Mouse (Mus musculus): ENCODE data around the gene Zbtb45.

Zbtb45 gene

DNA sequence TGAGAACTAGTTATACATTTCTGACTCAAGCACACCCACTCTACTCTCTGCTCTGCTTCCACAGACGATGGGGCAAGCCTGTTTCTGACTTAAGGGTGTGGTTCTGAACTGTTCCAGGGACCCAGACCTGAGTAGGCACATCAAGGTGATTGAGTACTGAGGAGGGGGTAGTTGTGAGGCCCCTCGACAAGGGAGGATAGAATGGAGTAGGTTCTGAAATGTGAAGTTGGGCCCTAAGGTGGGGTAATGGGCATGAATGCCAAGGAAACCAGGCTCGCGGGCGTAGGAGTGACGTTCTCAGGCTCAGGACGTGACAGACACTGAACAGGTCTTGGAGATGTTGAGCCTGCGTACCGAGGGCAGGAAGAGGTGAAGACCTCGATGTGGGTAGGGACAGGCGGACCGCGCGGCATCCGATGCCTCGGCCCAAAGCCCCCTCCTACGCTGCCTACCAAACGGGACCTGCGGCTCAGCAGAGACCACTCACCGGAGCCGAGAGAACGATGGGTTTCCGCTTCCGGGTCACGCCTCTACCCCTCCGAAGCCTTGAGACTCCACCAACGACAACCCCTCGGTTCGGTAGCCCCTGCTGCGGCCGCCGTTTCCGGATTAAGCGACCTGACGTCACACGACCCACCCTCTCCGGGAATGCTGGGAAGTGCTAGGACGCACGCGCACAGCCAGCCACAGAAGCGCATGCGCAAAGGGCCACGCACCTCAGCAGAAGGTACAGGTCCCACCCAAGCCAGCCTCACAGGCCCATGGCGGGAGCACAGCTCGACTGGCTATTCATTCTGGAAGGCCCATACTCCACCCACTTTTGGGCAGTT is 24.5 kb upstream of the Zbtb45 start, which contains the start of gene Chmp2a:
Gene Chmp2a, minus strand, starts transcription at position 660 of the 830 bp plus-strand sequence.
- DNase-seq (ENCODE audit: low spot score in 2 of 2): peak; percentile 94

DNA sequence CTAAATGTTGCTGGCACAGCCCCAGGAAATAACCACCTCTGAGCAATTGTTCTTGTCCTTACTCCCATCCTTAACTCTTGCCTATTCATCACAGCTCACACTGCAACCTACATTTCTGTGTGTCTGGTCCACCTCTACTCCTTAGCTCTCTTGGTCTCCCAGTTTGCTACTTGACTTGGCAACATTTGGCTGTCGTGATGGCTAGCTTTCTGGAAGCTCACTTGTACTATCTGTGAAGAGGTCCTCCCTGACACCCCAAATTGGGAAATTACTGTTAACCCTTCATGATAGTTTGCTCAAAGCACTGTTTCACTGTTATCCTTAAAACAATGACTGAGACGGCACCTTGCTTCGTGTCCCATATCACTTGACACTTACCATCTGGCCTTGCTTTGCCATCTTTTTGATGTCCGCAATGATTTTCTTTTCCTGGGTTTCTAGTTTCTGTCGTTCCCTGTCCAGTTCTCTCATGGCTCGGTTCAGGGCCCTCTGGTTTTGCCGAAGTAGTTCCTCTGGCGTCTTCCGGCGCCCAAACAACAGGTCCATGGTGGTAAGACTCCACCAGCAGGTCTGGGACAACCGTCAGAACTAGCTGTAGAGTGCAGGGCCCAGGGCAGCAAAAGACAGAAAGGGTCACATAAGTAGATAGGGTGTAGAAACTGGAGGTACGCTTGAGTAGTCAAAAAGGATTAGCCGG is 23.8 kb upstream of the Zbtb45 start:
- no peak for DNase-seq (ENCODE audit: low spot score in 2 of 2)

DNA sequence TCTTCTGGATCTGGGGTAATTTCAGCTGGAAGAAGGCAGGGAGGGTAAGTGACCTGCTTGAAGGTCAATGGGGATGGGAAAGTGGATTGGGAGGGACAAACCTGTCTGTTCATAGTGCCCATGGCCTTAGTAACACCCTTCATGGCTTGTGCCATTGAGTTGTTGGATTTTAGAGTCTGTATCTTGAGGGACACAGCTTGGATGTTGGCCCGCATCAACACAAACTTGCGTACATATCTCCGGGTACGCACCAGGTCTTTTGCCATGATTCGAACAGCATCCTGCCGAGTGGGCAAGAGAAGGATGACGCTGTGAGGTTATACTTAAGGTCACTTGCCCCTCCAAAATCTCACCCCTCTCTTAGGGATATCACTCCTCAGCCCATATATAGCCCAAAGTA is 22.7 kb upstream of the Zbtb45 start:
- no peak for DNase-seq (ENCODE audit: low spot score in 2 of 2)

DNA sequence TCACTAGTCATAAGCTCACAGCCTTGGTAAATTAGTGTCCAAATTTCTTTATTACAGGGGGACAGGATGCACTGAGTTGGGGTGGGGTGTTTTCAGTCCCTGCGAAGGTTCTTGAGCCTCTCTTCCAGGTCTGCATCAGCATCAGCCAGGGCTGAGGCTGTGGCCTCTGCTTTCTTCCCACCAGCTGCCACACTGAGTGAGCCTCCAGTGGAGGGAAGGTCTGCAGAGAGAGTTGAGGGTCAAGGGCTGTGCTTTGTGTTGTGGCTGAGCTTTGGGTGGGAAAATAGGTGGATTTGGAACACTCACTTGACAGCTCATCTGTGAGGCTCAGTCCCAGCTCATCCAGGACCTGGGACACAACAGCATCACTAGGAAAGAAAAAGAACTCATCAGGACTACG is 22.1 kb upstream of the Zbtb45 start:
- no peak for DNase-seq (ENCODE audit: low spot score in 2 of 2)

DNA sequence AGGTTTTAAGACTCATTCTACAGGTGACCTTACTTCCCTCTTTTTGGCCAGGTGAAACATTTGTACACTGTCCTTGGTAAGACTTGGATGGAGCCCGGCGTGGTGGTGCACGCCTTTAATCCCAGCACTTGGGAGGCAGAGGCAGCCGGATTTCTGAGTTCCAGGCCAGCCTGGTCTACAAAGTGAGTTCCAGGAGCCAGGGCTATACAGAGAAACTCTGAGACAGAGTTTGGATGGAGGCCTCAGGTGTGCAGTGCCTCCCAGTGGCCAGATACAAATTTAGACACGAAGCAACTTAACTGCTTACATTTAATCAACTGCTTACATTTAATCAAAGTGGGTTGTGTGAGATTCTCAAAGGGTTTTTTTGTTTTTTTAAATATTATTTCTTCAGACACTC is 21.2 kb upstream of the Zbtb45 start:
- DNase-seq (ENCODE audit: low spot score in 2 of 2): no peak

DNA sequence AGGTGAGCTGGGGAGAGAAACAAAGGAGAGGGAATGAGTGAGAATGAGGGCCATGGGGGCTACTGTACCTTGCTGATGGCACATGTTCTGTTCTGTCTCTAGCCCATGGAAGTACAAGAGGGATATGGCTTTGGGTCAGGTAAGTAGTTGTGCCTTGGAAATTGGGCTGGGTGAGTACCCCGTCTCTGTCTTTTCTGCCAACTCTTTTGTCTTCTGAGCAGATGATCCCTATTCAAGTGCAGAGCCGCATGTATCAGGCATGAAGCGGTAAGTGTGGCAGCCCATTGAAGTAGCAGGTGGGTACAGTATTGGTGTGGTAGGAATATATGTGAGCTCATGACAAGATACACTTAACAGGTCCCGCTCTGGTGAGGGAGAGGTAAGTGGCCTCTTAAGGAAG is 19.2 kb upstream of the Zbtb45 start:
- DNase-seq (ENCODE audit: low spot score in 2 of 2): no peak

DNA sequence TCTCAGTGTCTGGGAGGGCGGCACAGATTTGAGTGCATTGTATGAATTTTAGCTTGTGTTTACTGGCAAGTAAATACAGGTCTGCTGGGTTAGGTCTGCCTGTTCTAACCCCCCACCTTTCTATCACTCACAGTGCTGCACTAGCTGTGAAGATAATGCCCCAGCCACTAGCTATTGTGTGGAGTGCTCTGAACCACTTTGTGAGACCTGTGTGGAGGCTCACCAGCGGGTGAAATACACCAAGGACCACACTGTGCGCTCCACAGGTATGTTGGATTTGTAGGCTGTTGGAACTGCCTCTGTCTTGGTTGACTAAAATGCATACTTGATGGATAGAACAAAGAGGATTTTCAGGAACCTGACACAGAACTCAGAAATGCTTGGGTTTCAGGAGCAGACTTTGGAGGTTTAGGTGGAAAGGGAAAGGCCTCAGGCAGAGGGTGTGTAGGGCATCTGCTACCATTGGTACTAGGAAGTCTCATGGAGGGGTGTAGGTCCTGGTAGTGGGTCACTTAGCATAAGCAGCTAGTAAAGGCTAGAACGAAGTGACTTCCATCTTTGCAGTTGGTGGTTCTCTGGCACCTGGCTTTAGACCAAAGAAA is 15.8 kb upstream of the Zbtb45 start:
- no peak for DNase-seq (ENCODE audit: low spot score in 2 of 2)

DNA sequence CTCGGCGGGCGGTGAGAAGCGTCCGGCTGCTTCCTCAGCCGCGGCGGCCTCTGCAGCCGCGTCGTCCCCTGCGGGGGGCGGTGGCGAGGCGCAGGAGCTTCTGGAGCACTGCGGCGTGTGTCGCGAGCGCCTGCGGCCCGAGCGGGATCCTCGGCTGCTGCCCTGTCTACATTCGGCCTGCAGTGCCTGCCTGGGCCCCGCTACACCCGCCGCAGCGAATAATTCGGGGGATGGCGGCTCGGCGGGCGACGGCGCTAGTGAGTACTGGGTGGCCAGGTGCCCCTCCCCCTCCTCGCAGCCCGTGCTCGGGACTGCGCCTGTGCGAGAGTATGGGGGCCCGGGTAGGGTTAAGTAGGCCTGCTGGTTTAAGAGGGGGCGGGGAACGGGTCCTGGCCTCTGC is 15.0 kb upstream of the Zbtb45 start:
- DNase-seq (ENCODE audit: low spot score in 2 of 2): peak; percentile 50 to 65

DNA sequence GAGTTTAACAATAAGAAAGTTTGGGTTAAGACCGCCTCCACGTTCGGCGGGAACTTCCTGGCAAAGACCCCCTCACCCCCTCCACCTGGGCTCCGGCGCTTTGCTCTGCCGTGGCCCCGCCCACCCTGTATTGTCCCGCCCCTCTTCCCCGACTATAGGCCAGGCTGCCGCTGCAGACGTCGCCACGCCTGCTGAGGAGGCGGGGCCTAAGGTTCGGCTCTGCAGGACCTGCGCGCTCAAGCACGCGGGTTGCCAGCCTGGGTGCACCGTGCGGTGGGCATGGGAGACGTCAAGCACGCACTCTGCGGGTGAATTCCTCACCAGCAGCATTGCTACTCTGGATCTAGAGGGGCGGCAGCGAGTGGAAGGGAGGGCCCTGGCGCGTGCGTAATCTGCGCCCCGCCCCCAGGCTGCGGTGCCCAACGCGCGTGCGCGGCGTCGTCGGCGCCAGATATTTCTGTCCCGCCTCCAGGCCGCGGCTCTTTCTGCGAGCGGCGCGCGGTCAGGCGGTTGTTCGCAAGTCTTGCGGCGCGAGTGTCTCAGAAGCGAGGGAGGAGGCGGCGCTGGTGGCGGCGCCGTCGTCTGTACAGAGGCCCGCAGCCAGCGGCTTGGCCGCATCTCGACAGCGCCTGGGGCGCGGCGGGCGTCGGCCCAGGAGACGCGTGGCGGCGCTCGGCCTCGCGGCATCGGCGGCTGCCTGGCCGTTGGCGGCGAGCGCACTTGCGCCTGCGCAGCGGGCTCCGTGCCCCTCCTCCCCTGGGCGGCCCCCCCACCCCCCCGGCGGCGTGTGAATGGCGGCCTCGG is 14.3 kb upstream of the Zbtb45 start:
- peak; percentile 89 to 91 for DNase-seq (ENCODE audit: low spot score in 2 of 2)

DNA sequence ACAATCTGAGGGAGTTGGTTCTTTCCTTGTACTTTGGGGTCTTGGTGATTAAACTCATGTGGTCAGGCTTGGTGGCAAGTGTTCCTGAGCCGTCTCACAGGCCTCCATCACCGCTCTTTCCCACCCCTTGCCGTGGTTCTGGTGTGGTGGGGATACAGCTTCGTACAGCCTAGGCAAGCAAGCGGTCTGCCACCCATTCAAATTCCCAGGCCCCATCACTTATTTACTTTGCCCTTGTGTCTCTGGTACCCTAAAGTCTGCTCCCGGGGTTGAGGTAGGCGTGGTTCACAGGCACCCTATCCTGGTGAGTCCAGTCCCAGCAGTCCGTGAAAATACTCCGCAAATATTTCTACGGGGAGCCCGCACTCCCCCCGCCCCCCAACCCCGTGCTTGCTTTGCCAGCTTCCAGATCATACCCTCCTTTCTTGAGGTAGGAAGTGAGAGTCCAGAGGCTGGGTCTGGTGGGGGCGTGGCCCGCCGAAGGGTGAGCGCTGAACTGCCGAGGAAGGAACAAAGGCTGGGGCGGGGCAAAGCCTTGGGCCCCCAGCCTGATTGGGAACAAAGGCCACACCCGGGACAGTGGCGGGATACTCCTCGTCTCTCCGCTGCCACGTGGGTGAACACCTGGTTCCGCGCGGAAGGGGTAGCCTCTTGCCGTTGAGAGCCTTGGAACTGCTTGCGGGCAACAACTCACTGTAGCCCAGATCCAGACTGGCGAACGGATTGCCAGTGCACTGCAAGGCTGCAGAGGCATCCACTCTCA is 13.1 kb upstream of the Zbtb45 start:
- DNase-seq (ENCODE audit: low spot score in 2 of 2): peak; percentile 47 to 49

DNA sequence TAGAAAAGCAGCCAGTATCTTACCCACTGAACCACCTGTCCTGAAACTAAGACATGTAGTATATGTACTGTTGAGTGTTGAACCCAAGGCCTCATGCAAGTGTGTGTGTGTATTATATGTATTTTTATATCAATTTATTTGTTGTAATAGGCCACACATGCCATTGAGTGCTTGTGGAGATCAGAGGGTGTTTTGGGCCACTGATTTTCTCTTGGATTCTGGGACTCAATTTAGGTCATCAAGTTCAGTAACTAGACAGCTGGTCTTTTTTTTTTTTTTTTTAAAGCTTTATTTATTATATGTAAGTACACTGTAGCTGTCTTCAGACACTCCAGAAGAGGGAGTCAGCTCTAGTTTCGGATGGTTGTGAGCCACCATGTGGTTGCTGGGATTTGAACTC is 5.4 kb upstream of the Zbtb45 start:
- DNase-seq (ENCODE audit: low spot score in 2 of 2): no peak

DNA sequence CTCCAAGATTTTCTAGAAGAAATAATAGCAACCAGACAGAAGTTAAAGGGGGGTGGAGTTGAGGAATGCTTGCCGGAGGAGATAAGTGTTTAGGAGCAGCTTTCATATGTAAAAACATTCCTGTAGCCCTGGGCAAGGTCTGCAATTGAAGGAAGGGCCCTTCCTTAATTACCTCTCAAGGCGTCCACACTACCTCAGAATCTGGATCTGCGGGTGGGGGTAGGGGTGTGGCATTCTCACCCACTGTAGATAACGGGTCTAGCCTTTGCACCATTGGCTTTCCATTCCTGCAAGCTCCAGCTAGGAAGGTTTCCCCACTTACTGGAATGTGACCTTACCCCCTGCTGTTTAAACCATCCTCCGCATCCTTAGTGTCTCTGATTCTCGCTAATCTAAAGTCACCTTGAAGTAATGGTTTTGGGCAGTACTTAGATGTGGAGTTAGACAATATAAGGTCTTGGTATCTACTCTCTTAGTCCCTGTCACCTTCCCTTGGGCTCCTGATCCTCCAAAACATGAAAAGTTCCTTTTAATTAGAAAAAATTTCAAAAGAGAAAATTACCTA is 4.5 kb upstream of the Zbtb45 start:
- DNase-seq (ENCODE audit: low spot score in 2 of 2): no peak

DNA sequence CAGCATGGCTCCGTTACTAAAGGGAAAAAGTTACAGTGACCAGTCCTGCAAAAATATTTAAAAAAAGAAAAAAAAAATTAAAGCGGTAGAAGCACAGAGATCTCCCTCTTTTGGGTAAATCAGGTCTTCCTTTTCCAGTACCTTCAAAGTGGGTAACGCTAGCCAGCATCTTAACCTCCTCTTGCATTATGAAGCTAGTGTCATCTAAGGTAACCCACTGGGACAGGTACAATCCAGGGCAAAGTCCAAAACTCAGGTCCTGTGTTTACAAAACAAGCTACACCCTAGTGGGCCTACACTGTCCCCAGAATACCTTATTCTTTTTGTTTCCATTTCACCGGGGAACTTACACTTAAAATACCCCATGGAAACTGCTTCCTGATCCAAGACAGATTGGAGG is 3.8 kb upstream of the Zbtb45 start:
- no peak for DNase-seq (ENCODE audit: low spot score in 2 of 2)

DNA sequence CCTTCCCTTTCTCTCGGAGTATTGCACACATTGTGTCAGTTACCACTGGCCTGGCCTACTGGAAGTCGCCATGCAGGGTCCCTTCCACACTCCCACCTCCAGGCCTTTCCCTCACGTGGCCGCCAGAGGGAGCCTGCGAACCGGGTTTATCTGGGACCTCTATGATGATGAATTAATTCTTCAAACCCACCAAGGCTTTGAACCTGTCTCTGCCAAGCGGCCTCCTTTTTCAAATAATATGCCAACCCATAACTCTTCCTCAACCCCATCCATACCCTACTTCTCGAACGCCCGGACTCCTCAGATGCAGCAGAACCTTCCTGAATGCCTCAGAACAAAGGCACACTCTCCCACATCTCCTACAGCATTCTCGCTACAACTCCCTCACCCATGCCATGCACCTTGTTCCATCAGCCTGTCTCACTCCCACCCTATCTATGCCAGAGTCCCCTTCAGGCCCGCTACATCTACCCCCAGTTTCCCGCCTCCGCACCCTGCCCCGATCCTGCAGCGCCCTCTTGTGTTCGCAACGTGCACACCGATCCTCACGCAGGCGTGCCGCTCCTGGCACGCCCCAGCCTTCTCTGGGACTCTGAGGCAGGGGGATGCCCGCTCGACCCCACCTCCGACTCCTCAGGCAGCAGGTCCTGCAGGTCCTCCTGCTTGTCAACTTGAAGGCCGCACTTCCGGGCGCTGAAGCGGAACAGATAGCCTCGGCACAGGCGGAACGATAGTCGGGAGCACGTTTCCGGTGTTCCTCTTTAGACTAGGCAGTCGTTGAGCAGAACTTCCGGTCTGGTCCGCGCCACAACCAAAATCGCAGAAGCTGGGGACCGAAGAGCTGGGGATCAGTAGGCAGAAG is 460 bp downstream of the Zbtb45 start:
- DNase-seq (ENCODE audit: low spot score in 2 of 2): peak; percentile 82 to 90

DNA sequence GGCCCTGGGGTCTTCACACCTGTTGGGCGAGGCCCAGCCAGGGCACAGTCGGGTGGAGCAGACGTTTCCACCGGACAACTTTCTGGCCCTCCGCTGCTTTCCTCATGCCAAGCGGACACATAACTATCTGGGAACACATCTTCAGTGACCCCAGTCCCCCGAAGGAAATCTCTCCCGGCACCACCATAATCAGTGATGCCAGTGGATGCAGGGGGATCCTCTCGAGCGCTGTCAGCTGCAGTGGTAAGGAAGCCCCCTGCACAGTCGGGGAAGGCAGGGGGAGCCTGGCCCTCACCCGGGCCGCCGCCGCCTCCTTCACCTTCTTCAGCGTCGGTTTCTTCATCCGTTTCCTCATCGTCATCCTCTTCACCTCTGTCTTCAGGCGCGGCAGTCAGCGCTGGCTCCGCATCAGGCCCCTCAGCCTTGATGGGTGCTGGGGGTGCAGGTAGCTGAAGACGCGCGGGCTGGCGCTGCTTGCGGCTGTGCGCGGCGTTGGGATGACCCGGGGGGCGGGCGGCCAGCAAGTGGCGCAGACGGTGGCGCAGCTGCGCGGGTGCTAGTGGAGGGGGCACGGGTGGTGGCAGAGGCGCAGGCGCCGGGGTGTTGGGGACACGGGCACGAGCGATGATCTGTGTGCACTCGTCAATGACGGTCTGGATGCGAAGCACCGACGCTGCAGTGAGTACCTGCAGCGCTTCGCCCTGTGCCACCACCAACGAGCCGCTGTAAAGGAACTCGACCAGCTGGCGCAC is 2.3 kb downstream of the Zbtb45 start:
- no peak for DNase-seq (ENCODE audit: low spot score in 2 of 2)

DNA sequence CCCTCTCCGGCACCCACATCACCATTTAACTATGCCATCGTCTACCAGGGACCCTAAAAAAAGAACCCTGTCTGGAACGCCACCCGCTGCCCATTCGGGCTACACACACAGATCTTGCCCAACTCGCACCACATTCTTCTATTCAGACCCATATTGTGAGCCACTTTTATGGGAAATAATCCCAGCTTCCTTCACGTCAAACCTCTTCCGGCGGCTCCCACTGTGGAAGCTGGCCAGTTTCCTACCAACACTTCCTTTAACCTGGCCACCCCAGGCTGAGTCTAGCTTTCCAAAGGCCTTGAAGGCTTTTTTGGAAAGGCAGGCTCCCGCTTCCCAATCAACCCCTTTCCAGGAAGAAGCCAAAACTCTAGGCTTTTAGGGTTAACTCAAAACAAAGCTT is 3.3 kb downstream of the Zbtb45 start:
- DNase-seq (ENCODE audit: low spot score in 2 of 2): no peak

DNA sequence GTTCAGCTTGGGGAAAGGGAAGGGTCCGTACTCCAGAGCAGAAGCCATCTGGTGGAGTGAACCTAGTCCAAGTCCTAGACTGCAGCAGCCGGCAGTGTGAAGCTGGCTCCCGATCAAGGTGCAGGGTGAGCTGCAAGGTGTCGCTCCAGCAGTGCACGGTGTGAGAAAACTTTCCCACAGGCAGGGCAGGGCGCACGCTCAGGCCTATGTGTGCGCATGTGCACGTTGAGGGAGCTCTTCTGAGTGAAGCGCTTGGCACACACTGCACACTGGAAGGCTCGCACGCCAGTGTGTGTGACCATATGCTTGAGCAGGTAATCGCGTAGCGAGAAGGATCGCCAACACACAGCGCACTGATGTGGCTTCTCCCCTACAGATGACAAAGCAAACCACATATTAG is 3.8 kb downstream of the Zbtb45 start:
- no peak for DNase-seq (ENCODE audit: low spot score in 2 of 2)

DNA sequence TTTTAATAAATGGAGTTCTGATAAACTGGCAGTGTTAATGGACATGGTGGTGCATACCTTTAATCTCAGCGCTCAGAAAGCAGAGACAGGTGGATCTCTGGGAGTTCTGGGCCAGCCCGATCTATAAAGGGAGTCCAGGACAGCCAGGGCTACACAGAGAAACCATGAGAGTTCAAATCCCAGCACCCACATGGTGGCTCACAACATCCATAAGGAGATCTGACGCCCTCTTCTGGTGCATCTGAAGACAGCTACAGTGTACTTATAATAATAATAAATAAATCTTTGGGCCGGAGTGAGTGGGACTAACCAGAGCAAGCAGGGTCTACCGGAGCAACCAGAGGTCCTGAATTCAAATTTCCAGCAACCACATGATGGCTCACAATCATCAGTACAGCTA is 6.5 kb downstream of the Zbtb45 start:
- DNase-seq (ENCODE audit: low spot score in 2 of 2): no peak

DNA sequence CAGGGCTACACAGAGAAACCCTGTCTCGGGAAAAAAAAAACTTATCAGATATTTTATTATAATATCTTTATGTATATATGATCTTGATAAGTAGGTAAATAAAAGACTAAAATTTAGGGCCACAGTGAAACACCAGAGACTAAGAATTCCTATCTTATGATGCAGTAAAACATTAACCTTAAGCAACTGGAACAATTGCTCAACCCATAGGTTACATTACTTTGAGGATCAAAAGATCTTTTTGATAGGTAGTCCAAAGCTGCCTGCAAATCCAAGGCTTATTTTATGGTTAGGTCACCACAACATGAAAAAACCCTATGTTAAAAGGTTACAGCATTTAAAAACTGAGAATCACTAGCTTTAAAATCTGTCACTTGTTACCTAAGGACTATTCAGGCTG is 8.2 kb downstream of the Zbtb45 start:
- DNase-seq (ENCODE audit: low spot score in 2 of 2): no peak
